Mouse (Mus musculus) thymus, adult 2 months (tissue): ENCODE results near the gene Gipc2. TPM values are rescaled to one million over a fixed set of nuclear protein-coding genes. Genes with fewer than 3 reads are reported as not detected.
"Not testable (repeated sequence)": the region's sequence is repeated elsewhere in the genome, so short reads cannot be mapped to it uniquely, and the experiment has no call there.

Source experiments
- DNase-seq: peaks from one replicate; pipeline ENCODE4 v3.0.0; 2021
- H3K27ac ChIP-seq: fragments of 200-500 bp; 2 replicates; pipeline ENCODE4 v1.5.1; 2012; ENCODE audit warnings: low read length, control low read depth; ENCODE audit not compliant: control insufficient read depth, insufficient read depth
- H3K27me3 ChIP-seq: fragments of 200-500 bp; 2 replicates; pipeline ENCODE4 v1.6.1; 2012; ENCODE audit warnings: mild to moderate bottlenecking, low read length, moderate library complexity, mixed read lengths; ENCODE audit not compliant: control insufficient read depth, insufficient read depth
- H3K36me3 ChIP-seq: fragments of 200-500 bp; 2 replicates; pipeline ENCODE4 v1.6.1; 2012; ENCODE audit warnings: mild to moderate bottlenecking, low read length, moderate library complexity; ENCODE audit not compliant: control insufficient read depth, insufficient read depth
- H3K4me1 ChIP-seq: fragments of 200-500 bp; replicated peaks from 2 replicates; pipeline ENCODE4 v1.6.1; 2012; ENCODE audit warnings: low read length; ENCODE audit not compliant: control insufficient read depth, insufficient read depth
- H3K4me3 ChIP-seq: fragments of 200-500 bp; 2 replicates; pipeline ENCODE4 v1.5.1; 2012; ENCODE audit warnings: mild to moderate bottlenecking, low read length, control low read depth, moderate library complexity; ENCODE audit not compliant: control insufficient read depth, insufficient read depth
- CTCF ChIP-seq: fragments of 200-500 bp; IDR thresholded peaks from 2 replicates; pipeline ENCODE4 v1.5.1; 2012; ENCODE audit warnings: mild to moderate bottlenecking, control low read depth, low read length, moderate library complexity, borderline replicate concordance; ENCODE audit not compliant: control insufficient read depth, poor library complexity, insufficient read depth; ENCODE audit errors: extremely low read depth
- POLR2A ChIP-seq: fragments of 200-500 bp; IDR thresholded peaks from 2 replicates; pipeline ENCODE4 v1.6.1; 2012; ENCODE audit warnings: mild to moderate bottlenecking, low read length, control low read depth, moderate library complexity; ENCODE audit not compliant: control insufficient read depth, poor library complexity, insufficient read depth; ENCODE audit errors: extremely low read depth
- WGBS: fragments of 180-500 bp; shearing (Covaris S2); methylation state at CpG from one replicate; pipeline ENCODE4 v1.1.7; 2018; 5-methylcytosine and 5-hydroxymethylcytosine counted together
- polyA plus RNA-seq: library from polyadenylated mRNA; depleted of rRNA; stranded (reverse); fragments of >200 nt; gene quantifications from 2 replicates; pipeline ENCODE4 v1.2.3, GENCODE M21; 2012

Gene Gipc2
- polyA plus RNA-seq, 1 experiment = 4.0 TPM

DNA sequence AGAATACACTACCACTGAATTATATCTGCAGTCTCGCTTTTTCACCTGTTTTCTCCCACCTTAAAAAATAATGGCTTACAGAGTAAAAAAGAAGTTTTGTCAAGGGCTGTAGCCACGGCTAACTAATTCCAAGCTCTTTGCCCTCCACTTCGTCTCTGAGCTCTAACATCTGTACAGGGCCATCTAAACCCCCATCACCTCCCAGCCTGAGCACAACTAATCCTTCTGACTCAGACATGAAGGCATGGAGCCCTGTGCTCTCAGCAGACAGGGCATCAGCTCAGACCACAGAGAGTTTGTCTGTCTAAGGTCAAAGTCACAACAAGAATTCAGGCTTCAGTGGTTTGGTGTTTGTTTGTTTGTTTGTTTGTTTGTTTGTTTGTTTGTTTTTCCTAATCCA is 23.9 kb downstream of the Gipc2 start:
- WGBS = 95% methylated on average over 3 of the region's 3 CpGs
- TF ChIP-seq CTCF (no peak), POLR2A (no peak)
- H3K27ac ChIP-seq = no peak overlapping the region

DNA sequence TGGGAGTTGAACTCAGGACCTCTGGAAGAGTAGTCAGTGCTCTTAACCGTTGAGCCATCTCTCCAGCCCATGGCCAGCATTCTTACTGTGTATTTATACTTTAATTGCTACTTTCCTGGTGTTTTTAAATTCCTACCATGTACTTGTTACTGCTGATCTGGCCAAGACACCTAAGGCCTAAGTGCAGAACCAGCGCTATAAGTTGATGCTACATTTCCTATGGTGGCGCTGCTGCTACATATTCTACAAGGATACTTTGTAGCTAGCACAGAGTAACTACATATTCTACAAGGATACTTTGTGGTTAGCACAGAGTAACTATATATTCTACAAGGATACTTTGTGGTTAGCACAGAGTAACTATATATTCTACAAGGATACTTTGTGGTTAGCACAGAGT is 26.7 kb downstream of the Gipc2 start:
- not testable (repeated sequence) for H3K27me3 ChIP-seq, H3K4me3 ChIP-seq, H3K27ac ChIP-seq, DNase-seq, H3K4me1 ChIP-seq, H3K36me3 ChIP-seq
- WGBS = 95% methylated on average over 3 of the region's 3 CpGs

More for the DNA sequence above, 23.9 kb downstream of the Gipc2 start:
- peaks cover 4% of the 10 kb centered on the region for H3K4me1 ChIP-seq
- H3K36me3 ChIP-seq = no peaks in the 10 kb centered on the region
- H3K4me3 ChIP-seq = no peak overlapping the region
- H3K27me3 ChIP-seq = no peaks in the 10 kb centered on the region
- no peak for DNase-seq

DNA sequence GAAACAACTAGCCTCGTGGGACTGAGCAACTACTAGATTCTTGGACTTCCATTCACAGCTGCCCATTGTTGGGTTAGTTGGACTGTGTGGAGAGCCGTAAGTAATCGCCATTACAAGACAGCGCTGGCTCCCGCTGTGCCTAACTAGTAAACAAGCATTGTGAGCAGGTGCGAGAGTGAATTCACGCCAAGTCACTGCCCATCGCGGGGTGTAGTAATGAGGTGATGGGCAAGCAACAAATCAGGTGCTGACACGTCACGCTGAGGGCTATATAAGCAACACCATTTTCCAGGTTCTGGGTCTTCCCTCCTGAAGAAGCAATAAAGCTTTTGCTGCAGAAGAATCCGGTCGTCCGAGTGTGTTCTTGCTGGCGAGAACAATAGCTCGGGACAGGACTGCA is 29.9 kb downstream of the Gipc2 start:
- not testable (repeated sequence) for H3K27ac ChIP-seq, H3K27me3 ChIP-seq, H3K4me3 ChIP-seq, H3K36me3 ChIP-seq, H3K4me1 ChIP-seq, DNase-seq
- WGBS = 94% methylated on average over 16 of the region's 16 CpGs

DNA sequence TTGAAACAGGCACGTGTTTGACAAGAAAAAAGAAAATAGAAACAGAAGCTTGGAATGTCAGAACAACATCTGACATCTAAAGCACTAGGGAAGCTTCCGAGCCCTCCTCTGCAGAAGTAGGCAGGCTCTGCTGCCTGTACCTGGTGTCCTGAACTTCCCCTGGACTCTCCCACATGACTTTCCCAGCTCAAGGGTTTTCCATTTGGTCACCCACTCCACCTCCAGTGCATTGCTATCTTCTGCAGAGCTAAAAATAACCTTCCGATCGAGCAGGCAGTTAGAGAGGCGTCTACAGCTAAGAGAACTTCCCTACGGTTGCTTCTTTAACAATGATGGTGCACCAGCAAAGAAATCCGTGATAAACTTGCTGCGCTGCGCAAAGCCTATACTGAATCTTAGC is 32.4 kb downstream of the Gipc2 start:
- Histone ChIP-seq H3K27ac (no peak overlapping the region), H3K27me3 (no peaks in the 10 kb centered on the region), H3K36me3 (no peaks in the 10 kb centered on the region), H3K4me3 (no peak overlapping the region), H3K4me1 (no peaks in the 10 kb centered on the region)
- no peak for DNase-seq
- 66% methylated on average over 9 of the region's 9 CpGs for WGBS
- TF ChIP-seq POLR2A (no peak), CTCF (no peak)

DNA sequence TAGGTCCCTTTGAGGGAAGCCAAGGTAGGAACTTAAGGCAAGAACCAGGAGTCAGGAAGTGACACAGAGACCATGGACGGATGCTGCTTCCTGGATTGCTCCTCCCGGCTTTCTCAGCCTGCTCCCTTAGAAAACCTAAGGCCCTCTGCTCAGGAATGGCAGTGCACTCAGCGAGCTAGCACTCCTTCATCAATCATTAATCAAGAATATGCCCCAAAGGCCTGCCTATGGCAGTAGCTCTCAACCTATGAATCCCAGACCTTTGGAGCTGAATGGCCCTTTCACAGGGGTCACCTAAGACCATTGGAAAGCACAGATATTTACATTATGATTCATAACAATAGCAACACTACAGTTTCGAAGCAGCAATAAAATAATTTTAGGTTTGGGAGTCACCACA is 35.1 kb downstream of the Gipc2 start:
- no peaks in the 10 kb centered on the region for H3K27me3 ChIP-seq
- H3K36me3 ChIP-seq = no peaks in the 10 kb centered on the region
- no peak overlapping the region for H3K4me3 ChIP-seq
- no peaks in the 10 kb centered on the region for H3K4me1 ChIP-seq
- WGBS = 92% methylated on average over 4 of the region's 4 CpGs
- H3K27ac ChIP-seq = no peak overlapping the region
- DNase-seq = no peak
- TF ChIP-seq CTCF (no peak), POLR2A (no peak)

DNA sequence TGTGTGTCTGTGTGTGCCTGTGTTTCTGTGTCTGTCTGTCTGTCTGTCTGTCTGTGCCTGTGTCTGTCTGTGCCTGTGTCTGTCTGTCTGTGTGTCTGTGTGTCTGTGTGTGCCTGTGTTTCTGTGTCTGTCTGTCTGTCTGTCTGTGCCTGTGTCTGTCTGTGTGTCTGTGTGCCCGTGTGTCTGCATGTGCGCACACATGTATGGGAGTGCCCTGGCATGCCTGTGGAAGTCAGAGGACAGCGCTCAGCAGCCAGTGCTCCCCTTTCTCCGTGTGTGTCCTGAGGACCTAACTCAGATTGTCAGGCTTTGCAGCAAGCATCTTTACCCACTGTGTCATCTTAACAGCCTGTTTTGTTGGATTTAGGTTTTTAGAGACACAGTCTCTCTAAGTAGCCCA is 36.6 kb downstream of the Gipc2 start:
- not testable (repeated sequence) for H3K27me3 ChIP-seq, DNase-seq, H3K4me1 ChIP-seq, H3K4me3 ChIP-seq, H3K27ac ChIP-seq, H3K36me3 ChIP-seq
- WGBS = 98% methylated on average over 4 of the region's 4 CpGs

DNA sequence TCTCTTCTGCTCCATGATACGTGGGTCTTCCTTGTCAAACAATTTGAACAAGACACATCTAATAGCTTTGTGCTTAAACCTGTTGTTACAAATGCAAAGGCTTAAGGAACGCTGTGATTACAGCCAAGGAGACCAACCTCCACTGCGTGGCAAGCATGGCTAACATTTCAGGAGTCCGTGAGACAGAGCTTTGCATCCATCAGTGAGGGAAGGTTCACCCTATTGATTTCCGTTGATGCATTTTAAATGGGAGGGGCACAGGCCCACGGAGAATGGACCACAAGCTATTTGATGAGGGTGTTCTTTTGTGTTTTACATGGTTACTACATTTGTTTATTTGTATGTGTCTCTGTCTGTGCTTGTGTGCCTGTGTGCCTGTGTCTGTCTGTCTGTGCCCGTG is 37.4 kb downstream of the Gipc2 start:
- H3K27ac ChIP-seq = no peak overlapping the region
- 91% methylated on average over 7 of the region's 7 CpGs for WGBS
- DNase-seq = no peak

More for the DNA sequence above, 37.4 kb downstream of the Gipc2 start:
- Histone ChIP-seq H3K27me3 (no peaks in the 10 kb centered on the region), H3K4me1 (no peaks in the 10 kb centered on the region), H3K4me3 (no peak overlapping the region), H3K36me3 (no peaks in the 10 kb centered on the region)
- TF ChIP-seq CTCF (no peak), POLR2A (no peak)
